Mouse (Mus musculus) mature B cell (primary cell): ENCODE results near the gene Rasal3.

Experiments
- in situ Hi-C: fragments of 300-500 bp; cut with MboI; formaldehyde crosslinking; loops from 2 replicates; pipeline ENCODE4 v1.14.3; 2019

The Rasal3 gene

GRCm38 (mm10) chr17:32354211-32354610, 49.2 kb downstream of the Rasal3 start:
- in situ Hi-C loops: loop anchor here (5.0 kb wide), 1 partner anchor 78 kb away; no protein-coding TSS in a partner anchor

- in situ Hi-C loops: loop anchor here (5.0 kb wide), 1 partner anchor 79 kb away; no protein-coding TSS in a partner anchor
These were observed 49.7 kb downstream of the Rasal3 start for GRCm38 (mm10) chr17:32353696-32354095.

GRCm38 (mm10) chr17:32351726-32352125, 51.7 kb downstream of the Rasal3 start:
- in situ Hi-C loops: loop anchor here (5.0 kb wide), 1 partner anchor 81 kb away; no protein-coding TSS in a partner anchor

- in situ Hi-C loops: loop anchor here (5.0 kb wide), 1 partner anchor 81 kb away; no protein-coding TSS in a partner anchor
These were observed 52.1 kb downstream of the Rasal3 start for GRCm38 (mm10) chr17:32351269-32351668.

GRCm38 (mm10) chr17:32350382-32350983, 52.9 kb downstream of the Rasal3 start, which contains the start of gene Akap8l:
Gene Akap8l, minus strand, starts transcription at chr17:32350607.
- in situ Hi-C loops: loop anchor here (5.0 kb wide), 1 partner anchor 82 kb away; no protein-coding TSS in a partner anchor

- in situ Hi-C loops: loop anchor here (5.0 to 10.0 kb wide), 2 partner anchors 82 to 145 kb away; no protein-coding TSS in a partner anchor
These were observed 53.5 kb downstream of the Rasal3 start for GRCm38 (mm10) chr17:32349851-32350381.

- in situ Hi-C loops: loop anchor here (10.0 kb wide), 1 partner anchor 146 kb away; no protein-coding TSS in a partner anchor
These were observed 54.2 kb downstream of the Rasal3 start for GRCm38 (mm10) chr17:32349037-32349732.

GRCm38 (mm10) chr17:32348406-32348805, 55.0 kb downstream of the Rasal3 start:
- in situ Hi-C loops: loop anchor here (10.0 kb wide), 1 partner anchor 146 kb away; no protein-coding TSS in a partner anchor

GRCm38 (mm10) chr17:32341102-32341501, 62.3 kb downstream of the Rasal3 start:
- in situ Hi-C loops: loop anchor here (10.0 kb wide), 1 partner anchor 154 kb away; no protein-coding TSS in a partner anchor
